Mouse (Mus musculus): ENCODE measurements at regions not wholly inside any gene's neighbourhood (a gene's known extent, or its start where the extent isn't known, plus 50 kb on each side); places are given as distances from the start of the nearest gene placed in this dataset.

GRCm38 (mm10) chr4:56192516-56192915 lies 547.4 kb upstream of the Gm26657 start:
- DNase-seq (no peak), ATAC-seq (ENCODE audit: insufficient read depth) (no peak)
- Histone ChIP-seq H3K9me3 (ENCODE audit: low read depth, low read length) (no peaks in the 10 kb centered on the region), H3K4me1 (ENCODE audit: insufficient read depth) (no peaks in the 10 kb centered on the region), H3K27ac (ENCODE audit: low read depth) (no peak overlapping the region), H3K9ac (no peak overlapping the region), H3K4me3 (ENCODE audit: low read depth, low read length) (no peak overlapping the region), H3K36me3 (ENCODE audit: insufficient read depth) (no peaks in the 10 kb centered on the region), H3K27me3 (ENCODE audit: insufficient read depth, low read length) (no peaks in the 10 kb centered on the region), H3K4me2 (no peak overlapping the region)
- WGBS, result 74% methylated on average over 5 of the region's 5 CpGs
- no peak for TF ChIP-seq CTCF (IDR thresholded peaks at IDR 0.05; ENCODE audit: low read depth)

GRCm38 (mm10) chr4:56179566-56179965 lies 560.3 kb upstream of the Gm26657 start:
- no peak for TF ChIP-seq CTCF (IDR thresholded peaks at IDR 0.05; ENCODE audit: low read depth)
- Histone ChIP-seq H3K9ac (no peak overlapping the region), H3K4me2 (no peak overlapping the region), H3K27ac (ENCODE audit: low read depth) (no peak overlapping the region), H3K36me3 (ENCODE audit: insufficient read depth) (no peaks in the 10 kb centered on the region), H3K4me1 (ENCODE audit: insufficient read depth) (no peaks in the 10 kb centered on the region), H3K4me3 (ENCODE audit: low read depth, low read length) (no peak overlapping the region), H3K9me3 (ENCODE audit: low read depth, low read length) (no peaks in the 10 kb centered on the region), H3K27me3 (ENCODE audit: insufficient read depth, low read length) (no peaks in the 10 kb centered on the region)
- 74% methylated on average over 5 of the region's 5 CpGs for WGBS
- ATAC-seq (ENCODE audit: insufficient read depth), result no peak
- DNase-seq, result no peak

DNA sequence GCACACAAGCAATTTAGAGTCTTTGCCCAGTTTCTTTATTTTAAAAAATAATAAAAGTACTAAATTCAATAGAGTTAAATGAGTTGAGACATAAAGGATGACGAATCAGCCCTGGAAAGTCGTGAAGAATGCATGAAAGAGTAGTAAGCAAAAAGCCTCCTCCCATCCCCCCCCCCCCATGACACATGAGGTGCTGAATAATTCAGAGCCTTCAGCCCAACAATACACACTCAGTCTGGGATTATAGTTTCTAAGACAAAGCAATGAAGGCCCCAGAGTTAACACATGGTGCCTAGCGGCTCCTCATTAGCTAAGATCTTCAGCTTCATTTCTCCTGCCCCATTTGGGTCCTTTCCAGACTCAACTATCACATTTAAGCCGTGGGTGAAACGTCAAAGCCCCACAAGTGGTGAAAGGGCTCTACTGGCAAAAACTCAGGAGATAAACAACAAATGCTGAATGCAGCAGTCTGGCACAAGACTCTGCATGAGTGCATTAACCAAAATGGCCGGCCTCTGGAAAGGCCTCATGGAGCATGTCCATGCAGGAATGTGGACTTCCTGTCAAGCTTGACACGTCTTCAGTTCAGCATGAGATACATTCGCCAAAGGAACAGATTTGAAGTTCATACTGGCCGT lies 560.9 kb upstream of the Gm26657 start:
- H3K27me3 ChIP-seq (ENCODE audit: insufficient read depth, low read length), result no peaks in the 10 kb centered on the region
- DNase-seq (no peak), ATAC-seq (ENCODE audit: insufficient read depth) (no peak)
- H3K4me1 ChIP-seq (ENCODE audit: insufficient read depth), result no peaks in the 10 kb centered on the region
- no peaks in the 10 kb centered on the region for H3K9me3 ChIP-seq (ENCODE audit: low read depth, low read length)
- WGBS, result 60% methylated on average over 9 of the region's 9 CpGs
- no peak overlapping the region for H3K9ac ChIP-seq
- H3K4me3 ChIP-seq (ENCODE audit: low read depth, low read length), result no peak overlapping the region
- TF ChIP-seq CTCF (IDR thresholded peaks at IDR 0.05; ENCODE audit: low read depth), result no peak
- H3K4me2 ChIP-seq, result no peak overlapping the region
- no peaks in the 10 kb centered on the region for H3K36me3 ChIP-seq (ENCODE audit: insufficient read depth)
- no peak overlapping the region for H3K27ac ChIP-seq (ENCODE audit: low read depth)

- no peak overlapping the region for H3K4me3 ChIP-seq (ENCODE audit: low read depth, low read length)
- no peaks in the 10 kb centered on the region for H3K36me3 ChIP-seq (ENCODE audit: insufficient read depth)
- no peak for TF ChIP-seq CTCF (IDR thresholded peaks at IDR 0.05; ENCODE audit: low read depth)
- H3K27ac ChIP-seq (ENCODE audit: low read depth), result no peak overlapping the region
- no peaks in the 10 kb centered on the region for H3K9me3 ChIP-seq (ENCODE audit: low read depth, low read length)
- WGBS, result 68% methylated on average over 3 of the region's 3 CpGs
- no peak for DNase-seq
- H3K27me3 ChIP-seq (ENCODE audit: insufficient read depth, low read length), result no peaks in the 10 kb centered on the region
- H3K9ac ChIP-seq, result no peak overlapping the region
- no peaks in the 10 kb centered on the region for H3K4me1 ChIP-seq (ENCODE audit: insufficient read depth)
- no peak overlapping the region for H3K4me2 ChIP-seq
- ATAC-seq (ENCODE audit: insufficient read depth), result no peak
Observed at GRCm38 (mm10) chr4:56161257-56161594, 578.6 kb upstream of the Gm26657 start.

DNA sequence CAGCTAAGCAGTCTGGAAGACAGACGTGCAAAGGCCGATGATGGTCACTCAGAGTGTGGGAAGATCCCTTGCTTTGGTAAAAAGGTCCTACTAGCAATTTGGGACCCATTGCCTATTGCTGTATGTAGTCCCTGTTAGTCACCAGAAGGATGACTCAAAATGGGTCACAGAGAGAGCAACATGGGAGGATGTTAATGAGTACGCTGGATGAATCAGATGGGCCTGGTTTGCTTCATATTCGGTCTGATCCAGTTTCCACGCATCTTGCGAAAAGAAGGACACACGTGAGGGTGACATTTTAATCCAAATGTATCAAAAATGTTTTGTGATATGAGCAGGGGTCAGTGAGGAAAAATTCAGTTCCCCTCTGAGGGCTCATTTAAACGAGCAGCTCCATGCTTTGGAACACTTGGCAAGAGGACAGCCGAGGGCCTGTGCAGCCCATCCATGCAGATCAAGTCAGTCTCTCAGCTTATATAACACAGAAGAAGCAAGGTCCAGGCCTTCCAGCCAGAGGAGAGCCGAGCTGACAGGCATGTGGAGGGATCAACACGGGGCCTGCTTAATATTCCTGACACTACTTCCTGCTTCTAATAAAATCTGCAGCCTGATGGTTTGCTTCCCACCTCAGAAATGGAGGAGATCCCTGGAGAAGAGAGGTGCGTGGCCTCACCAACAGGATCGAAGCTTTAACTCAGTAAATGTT lies 579.2 kb upstream of the Gm26657 start:
- ATAC-seq (ENCODE audit: insufficient read depth) (no peak), DNase-seq (no peak)
- H3K4me3 ChIP-seq (ENCODE audit: low read depth, low read length), result no peak overlapping the region
- H3K9me3 ChIP-seq (ENCODE audit: low read depth, low read length), result no peaks in the 10 kb centered on the region
- H3K36me3 ChIP-seq (ENCODE audit: insufficient read depth), result no peaks in the 10 kb centered on the region
- no peak overlapping the region for H3K27ac ChIP-seq (ENCODE audit: low read depth)
- 81% methylated on average over 13 of the region's 13 CpGs for WGBS
- TF ChIP-seq CTCF (IDR thresholded peaks at IDR 0.05; ENCODE audit: low read depth), result no peak
- H3K9ac ChIP-seq, result no peak overlapping the region
- H3K4me2 ChIP-seq, result no peak overlapping the region
- H3K27me3 ChIP-seq (ENCODE audit: insufficient read depth, low read length), result no peaks in the 10 kb centered on the region
- H3K4me1 ChIP-seq (ENCODE audit: insufficient read depth), result no peaks in the 10 kb centered on the region

DNA sequence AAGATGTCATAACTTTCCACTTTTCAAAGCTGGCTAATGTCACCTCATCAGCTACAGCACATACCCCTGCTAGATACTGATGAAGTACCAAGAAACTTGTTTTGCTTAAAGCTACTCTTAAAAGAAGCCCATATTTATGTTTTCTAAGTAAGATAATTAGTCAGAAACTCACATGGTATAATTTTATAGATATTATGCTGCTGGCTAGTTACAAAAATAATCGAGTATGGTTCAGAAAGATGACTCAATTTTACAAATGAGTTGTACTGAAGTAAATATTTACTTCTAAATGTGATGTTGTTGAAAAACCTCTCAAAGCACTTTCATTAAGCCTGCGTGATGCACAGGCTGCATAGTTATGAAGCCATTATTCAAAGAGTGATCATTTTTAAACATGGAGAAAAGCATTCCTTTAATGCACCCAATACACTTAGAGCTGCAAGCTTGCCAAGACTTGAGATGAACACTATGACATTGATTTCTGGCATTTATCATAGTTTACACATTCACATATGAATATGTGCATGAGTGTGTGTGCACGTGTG lies 582.3 kb upstream of the Gm26657 start:
- TF ChIP-seq CTCF (IDR thresholded peaks at IDR 0.05; ENCODE audit: low read depth), result no peak
- DNase-seq, result peak; percentile 73
- peak; percentile 52; the same call in 1 of the 2 replicates for ATAC-seq (ENCODE audit: insufficient read depth)
- Histone ChIP-seq H3K4me1 (ENCODE audit: insufficient read depth) (no peaks in the 10 kb centered on the region), H3K27me3 (ENCODE audit: insufficient read depth, low read length) (no peaks in the 10 kb centered on the region), H3K9ac (no peak overlapping the region), H3K4me3 (ENCODE audit: low read depth, low read length) (no peak overlapping the region), H3K4me2 (no peak overlapping the region), H3K27ac (ENCODE audit: low read depth) (no peak overlapping the region), H3K36me3 (ENCODE audit: insufficient read depth) (no peaks in the 10 kb centered on the region), H3K9me3 (ENCODE audit: low read depth, low read length) (no peaks in the 10 kb centered on the region)
- 36% methylated on average over 3 of the region's 3 CpGs for WGBS

- no peak for ATAC-seq (ENCODE audit: insufficient read depth)
- WGBS, result 94% methylated on average over 1 of the region's 1 CpGs
- no peak for TF ChIP-seq CTCF (IDR thresholded peaks at IDR 0.05; ENCODE audit: low read depth)
Observed at GRCm38 (mm10) chr4:56150716-56151115, 589.2 kb upstream of the Gm26657 start.

More at GRCm38 (mm10) chr4:56150716-56151115, 589.2 kb upstream of the Gm26657 start:
- Histone ChIP-seq H3K4me2 (no peak overlapping the region), H3K4me1 (ENCODE audit: insufficient read depth) (no peaks in the 10 kb centered on the region), H3K4me3 (ENCODE audit: low read depth, low read length) (no peak overlapping the region), H3K27ac (ENCODE audit: low read depth) (no peak overlapping the region), H3K36me3 (ENCODE audit: insufficient read depth) (no peaks in the 10 kb centered on the region), H3K9me3 (ENCODE audit: low read depth, low read length) (no peaks in the 10 kb centered on the region), H3K27me3 (ENCODE audit: insufficient read depth, low read length) (no peaks in the 10 kb centered on the region), H3K9ac (no peak overlapping the region)
- no peak for DNase-seq

Measured in lung, embryonic 14.5 days (tissue).